Mouse (Mus musculus): ENCODE results near the gene Habp2. TPM values are rescaled to one million over a fixed set of nuclear protein-coding genes. Genes with fewer than 3 reads are reported as not detected.

Habp2 gene
- polyA plus RNA-seq, 1 experiment from 2014 or later: 0.16 TPM

DNA sequence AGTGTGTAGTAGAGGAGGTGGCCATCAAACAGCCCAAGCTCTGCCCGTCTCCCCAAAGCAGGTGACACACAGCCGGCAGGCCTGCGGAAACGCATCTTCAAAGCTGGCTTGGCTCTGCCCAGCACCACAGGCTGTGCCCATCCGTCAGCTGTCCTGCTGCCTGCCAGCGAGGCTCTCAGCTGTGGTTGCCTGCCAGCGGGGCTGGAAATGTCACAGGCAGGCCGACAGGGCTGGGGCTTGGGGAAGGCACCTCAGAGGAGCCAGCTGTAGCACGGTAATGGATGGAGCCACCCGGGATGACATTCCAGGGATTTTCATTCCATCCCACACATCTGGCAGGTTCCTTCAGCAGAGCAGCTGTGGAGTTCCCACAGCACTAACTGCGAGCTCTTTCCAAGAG, 13.9 kb downstream of the Habp2 start:
- H3K4me3 ChIP-seq: no peak overlapping the region
- no peaks in the 10 kb centered on the region for H3K9me3 ChIP-seq
- no peaks in the 10 kb centered on the region for H3K36me3 ChIP-seq
- no peaks in the 10 kb centered on the region for H3K27me3 ChIP-seq
- no peak overlapping the region for H3K4me2 ChIP-seq
- 0 out of 2 replicates have a peak overlapping the region, but pooled peaks have one; percentile 18 for H3K27ac ChIP-seq (replicated peaks)
- H3K9ac ChIP-seq: no peak overlapping the region
- 45% methylated on average over 11 of the region's 11 CpGs for WGBS
- ATAC-seq (ENCODE audit: low FRiP score, low read depth): peak; percentile 73
- peaks cover 9% of the 10 kb centered on the region; the same call in 1 of the 2 replicates for H3K4me1 ChIP-seq (replicated peaks)

DNA sequence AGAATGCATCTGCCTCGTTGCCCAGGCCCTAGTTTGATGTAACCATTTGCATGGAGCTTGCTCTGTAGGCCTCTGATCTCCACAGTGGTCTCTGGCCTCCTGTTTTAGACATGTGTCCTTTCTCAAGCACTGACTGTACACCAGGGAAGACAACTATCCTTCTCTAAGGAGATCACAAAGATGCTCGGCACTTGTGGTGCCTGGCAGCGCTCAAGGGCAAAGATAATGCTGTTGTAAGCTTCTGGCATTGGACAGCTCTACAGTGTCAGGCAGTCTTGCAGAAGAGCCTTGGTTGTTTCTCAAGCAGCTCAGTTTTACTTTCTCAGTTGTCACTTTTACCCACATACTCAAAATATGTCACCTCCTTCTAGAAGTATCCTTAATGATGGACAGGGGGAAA, 29.6 kb downstream of the Habp2 start:
- Histone ChIP-seq H3K4me2 (no peak overlapping the region), H3K36me3 (no peaks in the 10 kb centered on the region), H3K9ac (no peak overlapping the region), H3K9me3 (no peaks in the 10 kb centered on the region), H3K4me1 (replicated peaks) (peaks cover 18% of the 10 kb centered on the region), H3K27ac (replicated peaks) (no peak overlapping the region), H3K4me3 (no peak overlapping the region), H3K27me3 (no peaks in the 10 kb centered on the region)
- WGBS: 88% methylated on average over 3 of the region's 3 CpGs
- ATAC-seq (ENCODE audit: low FRiP score, low read depth): no peak

DNA sequence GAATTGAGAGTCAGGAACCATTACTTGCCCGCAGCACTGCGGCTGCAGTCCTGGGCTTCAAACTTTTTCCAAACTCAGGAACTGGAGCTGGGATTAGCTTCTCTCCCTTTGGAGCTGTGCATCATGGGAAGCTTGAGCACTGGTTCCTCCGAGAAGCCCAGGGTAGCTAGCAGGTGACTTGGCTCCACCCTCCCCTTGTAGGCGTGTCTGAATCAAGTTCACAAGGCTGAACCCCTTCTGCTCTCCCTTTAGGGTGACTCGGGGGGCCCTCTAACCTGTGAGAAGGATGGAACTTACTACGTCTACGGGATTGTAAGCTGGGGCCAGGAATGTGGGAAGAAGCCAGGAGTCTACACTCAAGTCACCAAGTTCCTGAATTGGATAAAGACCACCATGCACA, 32.3 kb downstream of the Habp2 start:
- Histone ChIP-seq H3K27me3 (no peaks in the 10 kb centered on the region), H3K36me3 (no peaks in the 10 kb centered on the region), H3K4me1 (replicated peaks) (peaks cover 21% of the 10 kb centered on the region), H3K9ac (no peak overlapping the region), H3K9me3 (no peaks in the 10 kb centered on the region), H3K4me2 (no peak overlapping the region), H3K27ac (replicated peaks) (no peak overlapping the region), H3K4me3 (no peak overlapping the region)
- ATAC-seq (ENCODE audit: low FRiP score, low read depth): no peak
- WGBS: 96% methylated on average over 7 of the region's 7 CpGs

DNA sequence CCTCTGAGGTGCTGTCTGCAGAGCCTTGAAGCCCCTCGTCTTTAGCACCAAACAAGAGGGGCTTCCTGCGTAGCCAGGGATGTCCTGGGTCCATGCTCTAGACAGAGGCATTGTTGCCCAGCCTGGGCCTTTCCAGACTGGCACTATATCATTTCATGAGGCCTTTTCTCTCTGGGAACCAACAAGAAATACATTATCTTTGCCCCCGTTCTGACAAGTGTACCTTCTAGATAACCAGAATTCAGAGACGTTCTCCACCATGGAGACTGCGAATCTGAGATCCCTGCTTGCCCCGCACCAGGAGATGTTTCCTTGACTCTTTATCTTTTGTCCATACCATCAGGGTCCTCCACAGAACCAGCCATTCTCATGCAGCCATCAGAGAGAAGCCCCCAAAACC, 32.7 kb downstream of the Habp2 start:
- ATAC-seq (ENCODE audit: low FRiP score, low read depth): no peak
- WGBS: 90% methylated on average over 6 of the region's 6 CpGs
- Histone ChIP-seq H3K9me3 (no peaks in the 10 kb centered on the region), H3K4me1 (replicated peaks) (peaks cover 21% of the 10 kb centered on the region), H3K9ac (no peak overlapping the region), H3K4me3 (no peak overlapping the region), H3K36me3 (no peaks in the 10 kb centered on the region), H3K4me2 (peak overlapping the region; percentile 28), H3K27ac (replicated peaks) (no peak overlapping the region), H3K27me3 (no peaks in the 10 kb centered on the region)

DNA sequence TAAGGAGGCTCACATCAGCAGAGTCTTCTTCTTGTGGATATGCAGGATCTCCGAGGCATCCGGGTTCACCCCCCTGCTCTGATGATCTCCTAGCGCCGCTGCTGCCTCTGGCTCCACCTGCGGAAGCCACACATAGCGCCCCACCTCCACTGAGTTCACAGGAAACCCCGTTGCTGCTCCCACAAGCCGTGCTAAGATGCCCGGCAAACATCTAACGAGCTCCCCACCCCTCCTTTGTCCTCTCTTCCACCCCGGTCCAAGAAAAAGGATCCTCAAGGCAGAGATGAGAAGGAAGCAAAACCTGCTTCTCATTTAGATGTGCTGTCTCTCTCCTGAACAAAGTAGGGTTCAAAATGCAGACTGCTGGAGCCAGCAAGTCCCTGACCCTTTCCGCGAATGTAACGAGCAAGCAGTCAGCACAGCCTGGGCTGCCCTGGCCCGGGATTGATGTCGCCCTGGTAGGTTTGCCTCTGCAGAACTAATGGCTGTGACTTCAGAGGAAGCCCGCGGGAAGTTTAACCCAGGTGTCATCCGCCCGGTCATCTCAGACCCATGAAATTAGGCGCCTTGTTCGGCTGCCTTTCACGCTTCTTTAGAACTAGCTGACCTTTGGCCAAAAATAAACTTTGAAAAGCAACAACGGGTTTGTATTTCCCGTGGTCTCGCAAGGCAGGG, 33.4 kb downstream of the Habp2 start:
- no peak for ATAC-seq (ENCODE audit: low FRiP score, low read depth)
- Histone ChIP-seq H3K9me3 (no peaks in the 10 kb centered on the region), H3K4me1 (replicated peaks) (peaks cover 21% of the 10 kb centered on the region), H3K4me3 (no peak overlapping the region), H3K27me3 (no peaks in the 10 kb centered on the region), H3K9ac (no peak overlapping the region), H3K27ac (replicated peaks) (no peak overlapping the region), H3K36me3 (no peaks in the 10 kb centered on the region), H3K4me2 (peak overlapping the region; percentile 28)
- WGBS: 23% methylated on average over 26 of the region's 26 CpGs

DNA sequence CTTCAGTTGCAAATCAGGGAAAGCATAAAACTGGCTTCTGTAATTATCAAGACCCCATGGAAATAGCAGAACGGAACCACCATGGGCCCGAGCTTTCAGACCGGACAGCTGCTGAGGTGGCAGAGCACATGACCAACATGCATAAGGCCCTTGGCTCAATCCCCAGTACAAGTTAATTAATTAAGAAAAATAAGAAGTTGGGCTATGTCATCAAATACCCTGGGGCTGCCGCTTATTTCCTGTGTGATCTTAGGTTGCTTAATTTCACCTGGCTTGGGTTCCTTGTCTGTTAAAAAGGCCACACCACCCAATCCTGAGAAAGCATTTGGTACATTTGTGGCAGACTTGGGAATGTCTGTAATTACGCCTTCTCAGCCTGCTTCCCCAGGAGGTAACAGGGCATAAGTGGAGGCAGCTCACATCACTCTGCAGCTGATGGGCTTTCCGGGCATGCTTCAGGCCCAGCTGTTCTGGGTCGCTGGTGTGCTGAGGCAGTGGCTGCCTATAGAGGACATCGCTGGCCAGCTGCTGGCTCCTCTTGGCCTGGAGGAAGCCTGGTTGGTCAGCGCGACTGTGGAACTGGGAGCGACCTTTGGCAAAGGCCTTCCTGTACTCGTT, 34.5 kb downstream of the Habp2 start:
- Histone ChIP-seq H3K4me2 (no peak overlapping the region), H3K27me3 (no peaks in the 10 kb centered on the region), H3K4me3 (no peak overlapping the region), H3K9ac (no peak overlapping the region), H3K27ac (replicated peaks) (no peak overlapping the region; the same call in 1 of the 2 replicates), H3K36me3 (no peaks in the 10 kb centered on the region), H3K4me1 (replicated peaks) (peaks cover 29% of the 10 kb centered on the region), H3K9me3 (no peaks in the 10 kb centered on the region)
- 66% methylated on average over 12 of the region's 12 CpGs for WGBS
- 0 out of 2 replicates have a peak, but pooled peaks have one; percentile 49 for ATAC-seq (ENCODE audit: low FRiP score, low read depth)

DNA sequence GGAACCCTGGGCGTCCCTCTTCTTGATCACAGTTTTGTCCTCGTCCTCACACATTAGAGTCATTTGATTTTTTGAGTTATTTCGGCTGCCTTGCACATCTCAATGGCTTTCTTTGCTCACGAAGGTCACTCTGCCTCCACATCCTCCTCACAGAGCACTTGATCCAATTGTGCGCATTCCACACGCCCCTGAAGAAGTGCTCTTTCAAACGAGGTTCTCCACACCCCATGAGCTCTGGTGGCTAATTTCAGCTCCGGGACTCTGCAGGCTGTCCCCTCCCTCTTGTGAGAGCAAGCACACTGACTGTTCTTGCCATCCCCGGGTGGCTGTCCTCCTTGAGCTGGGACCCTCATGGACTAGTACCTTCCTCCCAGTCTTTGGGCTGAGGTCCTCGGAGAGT, 38.7 kb downstream of the Habp2 start:
- H3K4me3 ChIP-seq: no peak overlapping the region
- peaks cover 24% of the 10 kb centered on the region for H3K4me1 ChIP-seq (replicated peaks)
- no peak overlapping the region for H3K9ac ChIP-seq
- no peak for ATAC-seq (ENCODE audit: low FRiP score, low read depth)
- 58% methylated on average over 10 of the region's 10 CpGs for WGBS
- no peaks in the 10 kb centered on the region for H3K9me3 ChIP-seq
- H3K4me2 ChIP-seq: no peak overlapping the region
- H3K27ac ChIP-seq (replicated peaks): no peak overlapping the region
- H3K27me3 ChIP-seq: no peaks in the 10 kb centered on the region
- no peaks in the 10 kb centered on the region for H3K36me3 ChIP-seq

DNA sequence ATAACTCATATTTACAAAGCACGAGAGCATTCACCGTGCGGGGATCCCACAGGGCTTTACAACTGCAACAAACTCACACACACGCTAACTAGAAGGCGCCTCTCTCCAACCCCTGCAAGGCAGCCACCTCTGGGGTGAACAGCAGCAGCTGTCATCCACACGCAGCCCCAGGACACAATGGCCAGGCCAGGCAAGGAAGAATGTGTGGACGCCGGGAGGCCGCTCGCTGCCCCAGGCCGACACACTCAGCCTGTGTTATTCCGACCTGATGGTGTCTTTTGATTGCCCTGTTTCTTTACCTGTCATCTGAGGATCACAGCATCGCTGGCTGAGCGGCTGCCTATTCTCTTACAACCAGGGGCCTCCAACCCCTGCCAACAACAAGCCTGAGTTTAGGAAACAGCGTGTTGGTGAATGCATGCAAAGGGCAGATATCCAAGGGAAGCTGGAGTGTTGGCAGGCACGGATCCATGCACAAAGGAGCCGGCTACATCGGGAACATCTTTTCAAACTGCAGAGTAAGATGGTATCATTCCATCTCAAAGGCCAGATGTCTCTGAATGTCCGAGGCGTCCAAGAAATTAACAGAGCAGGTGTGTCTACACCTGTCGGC, 39.4 kb downstream of the Habp2 start:
- H3K4me1 ChIP-seq (replicated peaks): peaks cover 17% of the 10 kb centered on the region
- H3K27me3 ChIP-seq: no peaks in the 10 kb centered on the region
- no peak overlapping the region for H3K27ac ChIP-seq (replicated peaks)
- H3K9ac ChIP-seq: no peak overlapping the region
- no peaks in the 10 kb centered on the region for H3K36me3 ChIP-seq
- ATAC-seq (ENCODE audit: low FRiP score, low read depth): no peak
- no peak overlapping the region; the same call in 1 of the 2 replicates for H3K4me2 ChIP-seq
- H3K4me3 ChIP-seq: no peak overlapping the region
- no peaks in the 10 kb centered on the region for H3K9me3 ChIP-seq
- WGBS: 36% methylated on average over 21 of the region's 21 CpGs

DNA sequence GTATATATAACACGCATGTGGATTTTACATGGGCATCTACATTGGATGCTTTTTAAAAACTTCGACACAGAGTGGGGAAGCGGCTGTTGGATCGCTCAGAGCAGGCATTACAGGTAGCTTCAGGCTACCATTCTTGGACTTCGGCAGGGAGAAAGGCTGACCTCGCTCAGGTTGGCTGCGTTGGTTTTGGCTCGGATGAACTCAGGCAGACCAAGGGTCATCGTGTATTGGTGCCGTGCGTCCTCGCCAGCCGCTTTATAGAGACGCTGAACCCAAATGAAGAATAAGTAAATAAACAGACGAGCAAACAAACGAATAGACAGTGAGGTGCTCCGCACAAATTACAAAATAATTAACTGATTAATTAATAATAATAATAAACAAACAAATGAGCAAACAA, 49.4 kb downstream of the Habp2 start:
- H3K4me1 ChIP-seq (replicated peaks): peaks cover 3% of the 10 kb centered on the region; the same call in 1 of the 2 replicates
- H3K27me3 ChIP-seq: no peaks in the 10 kb centered on the region
- H3K4me2 ChIP-seq: no peak overlapping the region
- 93% methylated on average over 17 of the region's 17 CpGs for WGBS
- no peak overlapping the region for H3K9ac ChIP-seq
- H3K4me3 ChIP-seq: no peak overlapping the region
- no peak overlapping the region for H3K27ac ChIP-seq (replicated peaks)
- H3K36me3 ChIP-seq: no peaks in the 10 kb centered on the region
- no peaks in the 10 kb centered on the region for H3K9me3 ChIP-seq
- no peak for ATAC-seq (ENCODE audit: low FRiP score, low read depth)

DNA sequence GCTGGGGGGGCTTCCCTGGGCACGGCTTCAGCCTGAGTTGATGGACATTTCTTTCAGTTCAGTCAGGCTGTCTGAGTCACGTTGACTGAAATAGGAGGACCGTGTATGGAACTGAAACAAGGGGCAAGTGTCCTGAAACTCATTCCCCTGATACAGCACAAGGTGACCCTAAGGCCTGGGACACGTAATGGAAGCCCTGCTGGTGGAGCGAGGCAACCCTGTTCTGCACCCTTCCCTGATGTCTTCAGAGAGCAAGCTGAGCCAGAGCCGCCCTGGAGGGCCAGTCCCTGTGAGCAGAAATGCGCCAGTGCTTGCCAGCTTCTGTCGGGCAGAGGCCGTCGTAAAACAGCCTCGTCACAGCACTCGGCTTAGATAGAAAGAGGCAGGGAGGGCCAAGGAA, 49.9 kb downstream of the Habp2 start:
- no peak overlapping the region for H3K9ac ChIP-seq
- no peaks in the 10 kb centered on the region for H3K27me3 ChIP-seq
- WGBS: 70% methylated on average over 12 of the region's 12 CpGs
- no peak for ATAC-seq (ENCODE audit: low FRiP score, low read depth)
- no peak overlapping the region for H3K4me2 ChIP-seq
- H3K9me3 ChIP-seq: no peaks in the 10 kb centered on the region
- no peaks in the 10 kb centered on the region for H3K36me3 ChIP-seq
- peaks cover 6% of the 10 kb centered on the region; the same call in 1 of the 2 replicates for H3K4me1 ChIP-seq (replicated peaks)
- H3K4me3 ChIP-seq: no peak overlapping the region
- no peak overlapping the region for H3K27ac ChIP-seq (replicated peaks)

DNA sequence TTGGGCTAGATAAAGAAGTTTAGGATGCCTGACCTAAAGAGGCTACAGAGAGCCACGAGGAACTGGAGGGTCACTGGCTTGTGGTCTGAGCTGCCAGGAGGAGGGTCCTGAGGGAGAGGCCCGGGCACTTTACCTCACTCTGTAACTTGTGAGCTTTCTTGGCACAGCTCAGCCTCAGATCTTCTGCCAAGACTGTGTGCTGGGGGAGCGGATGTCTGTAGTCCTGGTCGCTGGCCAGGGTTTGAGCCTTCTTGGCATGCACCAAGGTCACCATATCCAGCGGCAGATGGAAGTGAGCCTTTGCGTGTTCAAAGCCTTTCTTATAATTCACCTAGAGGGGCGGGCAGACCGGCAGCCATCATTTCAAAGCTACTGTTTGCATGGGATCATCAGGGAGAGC, 55.1 kb downstream of the Habp2 start:
- H3K9ac ChIP-seq: no peak overlapping the region
- no peaks in the 10 kb centered on the region for H3K9me3 ChIP-seq
- 69% methylated on average over 8 of the region's 8 CpGs for WGBS
- H3K27ac ChIP-seq (replicated peaks): no peak overlapping the region
- ATAC-seq (ENCODE audit: low FRiP score, low read depth): peak; percentile 49; the same call in 1 of the 2 replicates
- H3K4me3 ChIP-seq: no peak overlapping the region
- H3K36me3 ChIP-seq: no peaks in the 10 kb centered on the region
- H3K27me3 ChIP-seq: no peaks in the 10 kb centered on the region
- H3K4me2 ChIP-seq: no peak overlapping the region
- H3K4me1 ChIP-seq (replicated peaks): peaks cover 22% of the 10 kb centered on the region

DNA sequence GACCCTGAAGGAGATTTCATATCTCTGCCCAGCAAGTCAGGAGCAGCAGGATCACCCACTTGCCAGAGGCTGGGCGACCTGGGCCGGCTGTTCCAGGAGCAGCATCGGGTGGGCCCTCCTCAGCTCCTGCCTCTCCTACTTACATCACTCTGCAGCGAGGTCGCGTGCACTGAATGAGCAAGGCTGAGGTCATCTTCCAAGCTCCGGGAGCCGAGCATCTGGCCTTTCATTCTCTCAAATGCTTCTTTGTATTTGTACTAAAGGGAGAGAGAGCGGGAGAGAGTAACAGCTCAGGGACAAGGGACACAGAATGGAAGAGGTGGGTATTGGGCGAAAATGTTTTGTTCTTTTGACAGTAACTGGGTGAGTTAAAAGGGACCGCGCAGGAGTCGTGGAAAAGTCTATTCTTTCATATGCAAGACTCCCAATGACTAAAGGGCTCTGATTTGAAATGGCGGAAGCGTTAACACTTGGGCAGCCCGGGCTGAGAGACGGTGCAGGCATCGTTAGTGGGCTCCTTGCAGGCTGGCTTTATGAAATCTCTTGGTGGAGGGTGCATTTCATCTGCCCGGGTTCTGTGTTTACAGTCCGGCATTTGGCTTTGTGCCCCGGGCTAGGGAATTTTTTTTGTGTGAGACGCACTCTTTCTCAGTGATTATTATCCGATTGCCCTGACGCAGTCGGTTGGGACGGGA, 57.1 kb downstream of the Habp2 start:
- 20% methylated on average over 26 of the region's 26 CpGs for WGBS
- H3K9me3 ChIP-seq: no peaks in the 10 kb centered on the region
- H3K36me3 ChIP-seq: no peaks in the 10 kb centered on the region
- H3K27me3 ChIP-seq: no peaks in the 10 kb centered on the region
- peaks cover 22% of the 10 kb centered on the region for H3K4me1 ChIP-seq (replicated peaks)
- no peak for ATAC-seq (ENCODE audit: low FRiP score, low read depth)
- H3K9ac ChIP-seq: no peak overlapping the region
- peak overlapping the region; percentile 33 for H3K4me2 ChIP-seq
- no peak overlapping the region for H3K4me3 ChIP-seq
- H3K27ac ChIP-seq (replicated peaks): 0 out of 2 replicates have a peak overlapping the region, but pooled peaks have one; percentile 3

All from hindbrain, embryonic 15.5 days (tissue).